Mouse (Mus musculus): ENCODE data around the gene Ttc21a. TPM values are rescaled to one million over a fixed set of nuclear protein-coding genes. Genes with fewer than 3 reads are reported as not detected.

Ttc21a gene
- polyA plus RNA-seq, 1 experiment from 2014 or later = 1.8 TPM

GRCm38 (mm10) chr9:119933675-119934074 lies 3.7 kb upstream of the Ttc21a start:
- H3K4me1 ChIP-seq (ENCODE audit: insufficient read depth, low read depth, low read length) = no peaks in the 10 kb centered on the region; the same call in 1 of the 2 replicates
- no peak overlapping the region for H3K27ac ChIP-seq (ENCODE audit: low read length)
- H3K4me3 ChIP-seq (ENCODE audit: low read depth, low read length) = no peak overlapping the region
- DNase-seq (ENCODE audit: low spot score) = no peak
- H3K9ac ChIP-seq (replicated peaks; ENCODE audit: low read depth) = no peak overlapping the region
- H3K27me3 ChIP-seq (replicated peaks; ENCODE audit: insufficient read depth, low read length) = no peaks in the 10 kb centered on the region
- no peak overlapping the region for H3K4me2 ChIP-seq (replicated peaks; ENCODE audit: low read depth, low read length)
- H3K9me3 ChIP-seq (ENCODE audit: low read length) = no peaks in the 10 kb centered on the region
- 88% methylated on average over 5 of the region's 6 CpGs for WGBS
- H3K36me3 ChIP-seq (ENCODE audit: insufficient read depth, low read length) = peaks cover 14% of the 10 kb centered on the region; the same call in 1 of the 2 replicates
- TF ChIP-seq CTCF (IDR thresholded peaks at IDR 0.05) (no peak), EP300 (IDR thresholded peaks at IDR 0.05) (no peak)
- no peak for ATAC-seq

- Histone ChIP-seq H3K4me2 (replicated peaks; ENCODE audit: low read depth, low read length) (no peak overlapping the region), H3K9me3 (ENCODE audit: low read length) (no peaks in the 10 kb centered on the region), H3K27ac (ENCODE audit: low read length) (no peak overlapping the region), H3K27me3 (replicated peaks; ENCODE audit: insufficient read depth, low read length) (no peaks in the 10 kb centered on the region), H3K4me3 (ENCODE audit: low read depth, low read length) (no peak overlapping the region), H3K9ac (replicated peaks; ENCODE audit: low read depth) (no peak overlapping the region), H3K4me1 (ENCODE audit: insufficient read depth, low read depth, low read length) (no peaks in the 10 kb centered on the region; the same call in 1 of the 2 replicates), H3K36me3 (ENCODE audit: insufficient read depth, low read length) (no peaks in the 10 kb centered on the region)
- DNase-seq (ENCODE audit: low spot score) (no peak), ATAC-seq (no peak)
- 85% methylated on average over 4 of the region's 4 CpGs for WGBS
- TF ChIP-seq CTCF (IDR thresholded peaks at IDR 0.05) (no peak), EP300 (IDR thresholded peaks at IDR 0.05) (no peak)
These were observed 1.1 kb downstream of the Ttc21a start for GRCm38 (mm10) chr9:119938496-119938895.

GRCm38 (mm10) chr9:119939646-119940045 lies 2.2 kb downstream of the Ttc21a start:
- DNase-seq (ENCODE audit: low spot score) = no peak
- TF ChIP-seq EP300 (IDR thresholded peaks at IDR 0.05) (no peak), CTCF (IDR thresholded peaks at IDR 0.05) (no peak)
- H3K27ac ChIP-seq (ENCODE audit: low read length) = no peak overlapping the region
- WGBS = 56% methylated on average over 10 of the region's 10 CpGs
- H3K36me3 ChIP-seq (ENCODE audit: insufficient read depth, low read length) = no peaks in the 10 kb centered on the region
- no peak overlapping the region for H3K9ac ChIP-seq (replicated peaks; ENCODE audit: low read depth)
- no peaks in the 10 kb centered on the region; the same call in 1 of the 2 replicates for H3K4me1 ChIP-seq (ENCODE audit: insufficient read depth, low read depth, low read length)
- no peak overlapping the region for H3K4me3 ChIP-seq (ENCODE audit: low read depth, low read length)
- no peaks in the 10 kb centered on the region for H3K9me3 ChIP-seq (ENCODE audit: low read length)
- H3K27me3 ChIP-seq (replicated peaks; ENCODE audit: insufficient read depth, low read length) = no peaks in the 10 kb centered on the region
- no peak overlapping the region for H3K4me2 ChIP-seq (replicated peaks; ENCODE audit: low read depth, low read length)
- no peak for ATAC-seq

GRCm38 (mm10) chr9:119941407-119941806 lies 4.0 kb downstream of the Ttc21a start:
- no peak overlapping the region for H3K4me3 ChIP-seq (ENCODE audit: low read depth, low read length)
- 62% methylated on average over 5 of the region's 5 CpGs for WGBS
- no peak for TF ChIP-seq EP300 (IDR thresholded peaks at IDR 0.05)
- DNase-seq (ENCODE audit: low spot score) (no peak), ATAC-seq (no peak)
- H3K36me3 ChIP-seq (ENCODE audit: insufficient read depth, low read length) = no peaks in the 10 kb centered on the region
- H3K9me3 ChIP-seq (ENCODE audit: low read length) = no peaks in the 10 kb centered on the region
- H3K9ac ChIP-seq (replicated peaks; ENCODE audit: low read depth) = no peak overlapping the region
- no peak overlapping the region for H3K27ac ChIP-seq (ENCODE audit: low read length)
- H3K4me2 ChIP-seq (replicated peaks; ENCODE audit: low read depth, low read length) = no peak overlapping the region
- no peaks in the 10 kb centered on the region; the same call in 1 of the 2 replicates for H3K4me1 ChIP-seq (ENCODE audit: insufficient read depth, low read depth, low read length)
- H3K27me3 ChIP-seq (replicated peaks; ENCODE audit: insufficient read depth, low read length) = no peaks in the 10 kb centered on the region

GRCm38 (mm10) chr9:119941861-119942260 lies 4.5 kb downstream of the Ttc21a start:
- Histone ChIP-seq H3K27ac (ENCODE audit: low read length) (no peak overlapping the region), H3K4me2 (replicated peaks; ENCODE audit: low read depth, low read length) (no peak overlapping the region), H3K9ac (replicated peaks; ENCODE audit: low read depth) (no peak overlapping the region), H3K9me3 (ENCODE audit: low read length) (no peaks in the 10 kb centered on the region), H3K27me3 (replicated peaks; ENCODE audit: insufficient read depth, low read length) (no peaks in the 10 kb centered on the region), H3K4me1 (ENCODE audit: insufficient read depth, low read depth, low read length) (no peaks in the 10 kb centered on the region; the same call in 1 of the 2 replicates), H3K4me3 (ENCODE audit: low read depth, low read length) (no peak overlapping the region), H3K36me3 (ENCODE audit: insufficient read depth, low read length) (no peaks in the 10 kb centered on the region)
- WGBS = 77% methylated on average over 14 of the region's 14 CpGs
- TF ChIP-seq EP300 (IDR thresholded peaks at IDR 0.05) = no peak
- DNase-seq (ENCODE audit: low spot score) (no peak), ATAC-seq (no peak)

- Histone ChIP-seq H3K4me1 (ENCODE audit: insufficient read depth, low read depth, low read length) (no peaks in the 10 kb centered on the region), H3K27me3 (replicated peaks; ENCODE audit: insufficient read depth, low read length) (no peaks in the 10 kb centered on the region), H3K4me3 (ENCODE audit: low read depth, low read length) (no peak overlapping the region), H3K9ac (replicated peaks; ENCODE audit: low read depth) (no peak overlapping the region), H3K36me3 (ENCODE audit: insufficient read depth, low read length) (no peaks in the 10 kb centered on the region), H3K27ac (ENCODE audit: low read length) (no peak overlapping the region), H3K9me3 (ENCODE audit: low read length) (no peaks in the 10 kb centered on the region), H3K4me2 (replicated peaks; ENCODE audit: low read depth, low read length) (no peak overlapping the region)
- ATAC-seq (no peak), DNase-seq (ENCODE audit: low spot score) (no peak)
- 45% methylated on average over 1 of the region's 1 CpGs for WGBS
- TF ChIP-seq CTCF (IDR thresholded peaks at IDR 0.05) (no peak), EP300 (IDR thresholded peaks at IDR 0.05) (no peak)
These were observed 5.9 kb downstream of the Ttc21a start for GRCm38 (mm10) chr9:119943326-119943725.
